In genomic region chr2:128444599-128445011, GRCm38 (mm10) we compare ENCODE assay signal across 21 mouse cellular contexts.
A peak's percentile ranks its signal among the peaks of the same experiment; 100 is the strongest.
DNase-seq lines count a peak whose midpoint lies in the region; ATAC-seq and TF ChIP-seq lines count a peak whose summit lies in the region.
"Had no signal": no experiment of that assay in that cellular context is flagged by ENCODE, and none has a peak within 500 bp of the region (broad histone marks: within the 10 kb centered on the region; RNA-seq: fewer than 3 reads in every experiment).

No protein-coding gene starts in this region.

- H3K27me3 ChIP-seq in forebrain, postnatal 0 days (ENCODE audit: insufficient read depth, low read length): no peaks in the 10 kb centered on the region
- H3K27me3 ChIP-seq in forebrain, embryonic 11.5 days (ENCODE audit: control insufficient read depth, insufficient read depth, low read length): no peaks in the 10 kb centered on the region
- no peaks in the 10 kb centered on the region for H3K27me3 ChIP-seq in lung, embryonic 16.5 days (ENCODE audit: control insufficient read depth, insufficient read depth, low read depth, low read length)
- no peaks in the 10 kb centered on the region for H3K27me3 ChIP-seq in embryonic facial prominence, embryonic 15.5 days
- no peaks in the 10 kb centered on the region for H3K27me3 ChIP-seq in hindbrain, postnatal 0 days (ENCODE audit: insufficient read depth, low read length)
- H3K27me3 ChIP-seq: heart, embryonic 15.5 days; limb, embryonic 13.5 days; liver, embryonic 15.5 days; midbrain, embryonic 12.5 days; Patski; stomach, embryonic 15.5 days had no signal

- H3K4me3 ChIP-seq in forebrain, postnatal 0 days (ENCODE audit: low read depth, low read length): no peak overlapping the region
- H3K4me3 ChIP-seq in forebrain, embryonic 11.5 days (ENCODE audit: low read depth, low read length): no peak overlapping the region
- H3K4me3 ChIP-seq in lung, embryonic 16.5 days (ENCODE audit: low read length): no peak overlapping the region
- H3K4me3 ChIP-seq in embryonic facial prominence, embryonic 15.5 days (replicated peaks): no peak overlapping the region
- H3K4me3 ChIP-seq in hindbrain, postnatal 0 days (ENCODE audit: low read length): no peak overlapping the region
- H3K4me3 ChIP-seq: heart, adult 2 months; heart, embryonic 15.5 days; limb, embryonic 13.5 days; liver, embryonic 15.5 days; midbrain, embryonic 12.5 days; stomach, embryonic 15.5 days had no signal

- H3K4me1 ChIP-seq in forebrain, postnatal 0 days (ENCODE audit: insufficient read depth): no peaks in the 10 kb centered on the region
- no peaks in the 10 kb centered on the region for H3K4me1 ChIP-seq in forebrain, embryonic 11.5 days (replicated peaks; ENCODE audit: control insufficient read depth, insufficient read depth, low read length)
- peaks cover 9% of the 10 kb centered on the region; the same call in 1 of the 2 replicates for H3K4me1 ChIP-seq in lung, embryonic 16.5 days (replicated peaks; ENCODE audit: control insufficient read depth, insufficient read depth, low read length)
- H3K4me1 ChIP-seq in embryonic facial prominence, embryonic 15.5 days: no peaks in the 10 kb centered on the region
- H3K4me1 ChIP-seq in hindbrain, postnatal 0 days (ENCODE audit: insufficient read depth, low read length): peaks cover 7% of the 10 kb centered on the region; the same call in 1 of the 2 replicates
- H3K4me1 ChIP-seq: heart, embryonic 15.5 days; liver, embryonic 15.5 days; midbrain, embryonic 12.5 days; stomach, embryonic 15.5 days had no signal

- 38% methylated on average over 7 of the region's 7 CpGs for WGBS in forebrain, postnatal 0 days
- 89% methylated on average over 7 of the region's 7 CpGs for WGBS in forebrain, embryonic 11.5 days
- WGBS in lung, embryonic 16.5 days: 64% methylated on average over 7 of the region's 7 CpGs
- WGBS in embryonic facial prominence, embryonic 15.5 days: 67% methylated on average over 7 of the region's 7 CpGs
- 39% methylated on average over 7 of the region's 7 CpGs for WGBS in hindbrain, postnatal 0 days

- H3K36me3 ChIP-seq in forebrain, postnatal 0 days (ENCODE audit: insufficient read depth): no peaks in the 10 kb centered on the region
- H3K36me3 ChIP-seq in forebrain, embryonic 11.5 days (ENCODE audit: control insufficient read depth, insufficient read depth, low read length): no peaks in the 10 kb centered on the region
- H3K36me3 ChIP-seq in lung, embryonic 16.5 days (ENCODE audit: control insufficient read depth, insufficient read depth, low read length): no peaks in the 10 kb centered on the region
- H3K36me3 ChIP-seq in embryonic facial prominence, embryonic 15.5 days: no peaks in the 10 kb centered on the region
- H3K36me3 ChIP-seq in hindbrain, postnatal 0 days (ENCODE audit: insufficient read depth, low read length): no peaks in the 10 kb centered on the region
- H3K36me3 ChIP-seq: heart, embryonic 15.5 days; limb, embryonic 13.5 days; liver, embryonic 15.5 days; midbrain, embryonic 12.5 days; stomach, embryonic 15.5 days had no signal

- H3K27ac ChIP-seq in forebrain, postnatal 0 days (ENCODE audit: low read depth, low read length): 0 out of 2 replicates have a peak overlapping the region, but pooled peaks have one; percentile 21
- H3K27ac ChIP-seq in forebrain, embryonic 11.5 days (ENCODE audit: low read depth, low read length): no peak overlapping the region
- H3K27ac ChIP-seq in lung, embryonic 16.5 days (ENCODE audit: low read length): no peak overlapping the region
- H3K27ac ChIP-seq in embryonic facial prominence, embryonic 15.5 days (replicated peaks): no peak overlapping the region
- H3K27ac ChIP-seq in hindbrain, postnatal 0 days: peak overlapping the region; percentile 15; the same call in 1 of the 2 replicates
- H3K27ac ChIP-seq: heart, adult 2 months; heart, embryonic 15.5 days; limb, embryonic 13.5 days; liver, embryonic 15.5 days; macrophage; midbrain, embryonic 12.5 days; stomach, embryonic 15.5 days had no signal

- DNase-seq in forebrain, postnatal 0 days: peak; percentile 40
- DNase-seq in forebrain, embryonic 11.5 days (ENCODE audit: low spot score): no peak
- no peak for DNase-seq in lung, adult 18-20 months
- peak; percentile 63 for DNase-seq in hindbrain, postnatal 0 days (ENCODE audit: low spot score)
- no peak for DNase-seq in cerebellum, adult 8-10 months
- DNase-seq: gastrocnemius, postnatal 10 days; heart, adult 2 months; kidney, adult 18-20 months; kidney, postnatal 10 days; spleen, adult 18-20 months; thymus, adult 2 months had no signal

- peak; percentile 73 for ATAC-seq in forebrain, postnatal 0 days
- ATAC-seq in forebrain, embryonic 11.5 days (replicated peaks; ENCODE audit: low FRiP score): no peak
- peak; percentile 24; the same call in 1 of the 2 replicates for ATAC-seq in lung, embryonic 16.5 days (ENCODE audit: low read depth)
- ATAC-seq in embryonic facial prominence, embryonic 15.5 days (ENCODE audit: insufficient number of reproducible peaks, low FRiP score, low TSS enrichment, low read depth): peak; percentile 60; the same call in 1 of the 2 replicates
- peak; percentile 74 for ATAC-seq in hindbrain, postnatal 0 days
- ATAC-seq: activated CD4-positive, CD25-positive, alpha-beta regulatory T cell, adult 4 months; Patski had no signal

- H3K4me2 ChIP-seq in forebrain, postnatal 0 days (ENCODE audit: low read depth): no peak overlapping the region
- H3K4me2 ChIP-seq in forebrain, embryonic 11.5 days (ENCODE audit: low read depth, low read length, severe bottlenecking): no peak overlapping the region
- H3K4me2 ChIP-seq in lung, embryonic 16.5 days (ENCODE audit: low read depth, low read length): no peak overlapping the region
- H3K4me2 ChIP-seq in embryonic facial prominence, embryonic 15.5 days (replicated peaks): no peak overlapping the region
- no peak overlapping the region for H3K4me2 ChIP-seq in hindbrain, postnatal 0 days (ENCODE audit: low read depth, low read length)
- H3K4me2 ChIP-seq: heart, embryonic 15.5 days; limb, embryonic 13.5 days; liver, embryonic 15.5 days; midbrain, embryonic 12.5 days; stomach, embryonic 15.5 days had no signal

- H3K9ac ChIP-seq in forebrain, postnatal 0 days: no peak overlapping the region
- no peak overlapping the region for H3K9ac ChIP-seq in forebrain, embryonic 11.5 days (ENCODE audit: low read length)
- no peak overlapping the region for H3K9ac ChIP-seq in lung, embryonic 16.5 days (ENCODE audit: low read length)
- no peak overlapping the region for H3K9ac ChIP-seq in embryonic facial prominence, embryonic 15.5 days
- H3K9ac ChIP-seq in hindbrain, postnatal 0 days (replicated peaks; ENCODE audit: low read length): no peak overlapping the region
- H3K9ac ChIP-seq: heart, embryonic 15.5 days; limb, embryonic 13.5 days; liver, embryonic 15.5 days; midbrain, embryonic 12.5 days; stomach, embryonic 15.5 days had no signal

- H3K9me3 ChIP-seq in forebrain, postnatal 0 days (ENCODE audit: low read length): no peaks in the 10 kb centered on the region
- H3K9me3 ChIP-seq in forebrain, embryonic 11.5 days (ENCODE audit: control insufficient read depth, low read length): no peaks in the 10 kb centered on the region
- H3K9me3 ChIP-seq in lung, embryonic 16.5 days (ENCODE audit: control insufficient read depth, low read length): no peaks in the 10 kb centered on the region
- H3K9me3 ChIP-seq in embryonic facial prominence, embryonic 15.5 days (replicated peaks): no peaks in the 10 kb centered on the region
- H3K9me3 ChIP-seq in hindbrain, postnatal 0 days (ENCODE audit: low read length): no peaks in the 10 kb centered on the region
- H3K9me3 ChIP-seq: heart, embryonic 15.5 days; limb, embryonic 13.5 days; liver, embryonic 15.5 days; midbrain, embryonic 12.5 days; stomach, embryonic 15.5 days had no signal

- TF ChIP-seq CTCF in forebrain, postnatal 0 days (IDR thresholded peaks at IDR 0.05; ENCODE audit: low read depth): no peak
- TF ChIP-seq CTCF in hindbrain, postnatal 0 days (IDR thresholded peaks at IDR 0.05; ENCODE audit: low read depth): no peak

Comparison
In these comparisons a context has a peak if more than half of its experiments do, and no peak if none do; other contexts are left out.
1. DNase-seq: peak in forebrain, postnatal 0 days (single experiment) and hindbrain, postnatal 0 days (single experiment); none in forebrain, embryonic 11.5 days (single experiment), lung, adult 18-20 months (0 of 2) and cerebellum, adult 8-10 months (single experiment).
2. H3K27ac ChIP-seq: peak in forebrain, postnatal 0 days (single experiment) and hindbrain, postnatal 0 days (single experiment); none in forebrain, embryonic 11.5 days (single experiment), lung, embryonic 16.5 days (single experiment) and embryonic facial prominence, embryonic 15.5 days (single experiment).